Mouse (Mus musculus) liver, adult 2 months (tissue): Measurements from ENCODE around the gene Cyp4f14. TPM values are rescaled to one million over a fixed set of nuclear protein-coding genes. Genes with fewer than 3 reads are reported as not detected.
A peak's percentile ranks its signal among the peaks of the same experiment; 100 is the strongest.

Experiments used
- DNase-seq: peaks from one replicate; pipeline ENCODE4 v3.0.0-alpha.2; 2011; ENCODE audit warnings: low read depth, low spot score; ENCODE audit errors: extremely low read depth
- H3K27ac ChIP-seq: fragments of 200-500 bp; replicated peaks from 2 replicates; pipeline ENCODE4 v1.5.1; 2012; ENCODE audit warnings: low read depth, mild to moderate bottlenecking, control low read depth, inconsistent platforms, low read length; ENCODE audit not compliant: insufficient read depth
- H3K27me3 ChIP-seq: fragments of 200-500 bp; 2 replicates; pipeline ENCODE4 v1.6.1; 2012; ENCODE audit warnings: mild to moderate bottlenecking, moderate library complexity, low read length, inconsistent platforms; ENCODE audit not compliant: control insufficient read depth, insufficient read depth
- H3K36me3 ChIP-seq: fragments of 200-500 bp; 2 replicates; pipeline ENCODE4 v1.6.1; 2012; ENCODE audit warnings: low read length, inconsistent platforms; ENCODE audit not compliant: control insufficient read depth, insufficient read depth
- H3K4me1 ChIP-seq: fragments of 200-500 bp; 2 replicates; pipeline ENCODE4 v1.6.1; 2011; ENCODE audit warnings: low read length; ENCODE audit not compliant: control insufficient read depth, insufficient read depth
- H3K4me3 ChIP-seq: fragments of 200-500 bp; 2 replicates; pipeline ENCODE4 v1.5.1; 2011; ENCODE audit warnings: low read depth, mild to moderate bottlenecking, control low read depth, low read length, moderate library complexity; ENCODE audit not compliant: insufficient read depth
- H3K79me2 ChIP-seq: fragments of 200-500 bp; 2 replicates; pipeline ENCODE4 v1.6.1; 2012; ENCODE audit warnings: inconsistent platforms, mild to moderate bottlenecking, low read length, moderate library complexity; ENCODE audit not compliant: control insufficient read depth, insufficient read depth
- H3K9ac ChIP-seq: fragments of 200-500 bp; 2 replicates; pipeline ENCODE4 v1.6.1; 2012; ENCODE audit warnings: low read depth, mild to moderate bottlenecking, control low read depth, inconsistent platforms, low read length
- CTCF ChIP-seq: fragments of 200-500 bp; IDR thresholded peaks from 2 replicates; pipeline ENCODE4 v1.5.1; 2011; ENCODE audit warnings: low read depth, low read length, control low read depth
- POLR2A ChIP-seq: fragments of 200-500 bp; IDR thresholded peaks from 2 replicates; pipeline ENCODE4 v1.6.1; 2011; ENCODE audit warnings: low read length, control low read depth; ENCODE audit not compliant: insufficient read depth; ENCODE audit errors: extremely low read depth
- WGBS: fragments of 180-500 bp; shearing (Covaris S2); methylation state at CpG from one replicate; pipeline ENCODE4 v1.1.7; 2018; 5-methylcytosine and 5-hydroxymethylcytosine counted together
- polyA plus RNA-seq: library from polyadenylated mRNA; depleted of rRNA; stranded (reverse); fragments of >200 nt; gene quantifications from 2 replicates; pipeline ENCODE4 v1.2.3, GENCODE M21; 2012
- total RNA-seq: library from RNA; depleted of rRNA; stranded (reverse); fragments of >200 nt; gene quantifications from 2 replicates; pipeline ENCODE4 v1.2.3, GENCODE M21; 2014

Cyp4f14 gene
- total and polyA plus RNA-seq, 2 experiments, result 362 to 529 TPM

GRCm38 (mm10) chr17:32904414-32904813, 12.7 kb downstream of the Cyp4f14 start:
- Histone ChIP-seq H3K79me2 (no peaks in the 10 kb centered on the region), H3K36me3 (peaks cover 39% of the 10 kb centered on the region), H3K27ac (no peak overlapping the region), H3K4me3 (no peak overlapping the region), H3K9ac (no peak overlapping the region), H3K27me3 (no peaks in the 10 kb centered on the region), H3K4me1 (no peaks in the 10 kb centered on the region)
- TF ChIP-seq CTCF, result no peak; the same call in 1 of the 2 replicates
- no peak for TF ChIP-seq POLR2A
- WGBS, result 69% methylated on average over 2 of the region's 2 CpGs
- DNase-seq, result peak; percentile 47

GRCm38 (mm10) chr17:32901751-32902525, 15.2 kb downstream of the Cyp4f14 start:
- 50% methylated on average over 1 of the region's 1 CpGs for WGBS
- TF ChIP-seq POLR2A (no peak), CTCF (no peak)

GRCm38 (mm10) chr17:32895421-32895820, 21.7 kb downstream of the Cyp4f14 start:
- TF ChIP-seq POLR2A (no peak), CTCF (no peak)
- Histone ChIP-seq H3K36me3 (no peaks in the 10 kb centered on the region), H3K4me3 (no peak overlapping the region), H3K79me2 (peaks cover 5% of the 10 kb centered on the region; the same call in 1 of the 2 replicates), H3K4me1 (peaks cover 2% of the 10 kb centered on the region), H3K27ac (no peak overlapping the region), H3K27me3 (no peaks in the 10 kb centered on the region), H3K9ac (no peak overlapping the region)
- no peak for DNase-seq
- WGBS, result 87% methylated on average over 4 of the region's 4 CpGs

More at GRCm38 (mm10) chr17:32901751-32902525, 15.2 kb downstream of the Cyp4f14 start:
- Histone ChIP-seq H3K4me1 (no peaks in the 10 kb centered on the region), H3K79me2 (no peaks in the 10 kb centered on the region), H3K27ac (no peak overlapping the region), H3K27me3 (no peaks in the 10 kb centered on the region), H3K4me3 (no peak overlapping the region), H3K36me3 (peaks cover 20% of the 10 kb centered on the region), H3K9ac (no peak overlapping the region)
- DNase-seq, result no peak

GRCm38 (mm10) chr17:32893901-32894300, 23.2 kb downstream of the Cyp4f14 start:
- TF ChIP-seq CTCF, result no peak
- TF ChIP-seq POLR2A, result no peak
- Histone ChIP-seq H3K36me3 (no peaks in the 10 kb centered on the region), H3K27ac (no peak overlapping the region), H3K4me3 (no peak overlapping the region), H3K4me1 (peaks cover 6% of the 10 kb centered on the region), H3K9ac (no peak overlapping the region), H3K79me2 (peaks cover 5% of the 10 kb centered on the region; the same call in 1 of the 2 replicates), H3K27me3 (no peaks in the 10 kb centered on the region)
- DNase-seq, result no peak
- 80% methylated on average over 3 of the region's 3 CpGs for WGBS

GRCm38 (mm10) chr17:32891239-32892180, 25.6 kb downstream of the Cyp4f14 start, which contains the start of gene Zfp870:
Gene Zfp870, minus strand, starts transcription at chr17:32891642.
- peak within 1 kb of the TSS; percentile 96 for H3K4me3 ChIP-seq
- H3K27ac ChIP-seq, result peak within 1 kb of the TSS; percentile 86
- DNase-seq, result peak; percentile 89
- WGBS, result 12% methylated on average over 33 of the region's 33 CpGs
- peaks cover 6% of the 10 kb centered on the region for H3K4me1 ChIP-seq
- H3K9ac ChIP-seq, result peak within 1 kb of the TSS; percentile 87
- TF ChIP-seq POLR2A (0 out of 2 replicates have a peak, but pooled peaks have one; percentile 15), CTCF (peak; percentile 23; the same call in 1 of the 2 replicates)
- H3K79me2 ChIP-seq, result peaks cover 5% of the 10 kb centered on the region; the same call in 1 of the 2 replicates
- H3K36me3 ChIP-seq, result peaks cover 2% of the 10 kb centered on the region; the same call in 1 of the 2 replicates
- H3K27me3 ChIP-seq, result no peaks in the 10 kb centered on the region
